Mouse (Mus musculus): ENCODE measurements around the gene Gm49392. TPM values are rescaled to one million over a fixed set of nuclear protein-coding genes. Genes with fewer than 3 reads are reported as not detected.
A peak's percentile ranks its signal among the peaks of the same experiment; 100 is the strongest.
"Not testable (repeated sequence)": the region's sequence is repeated elsewhere in the genome, so short reads cannot be mapped to it uniquely, and the experiment has no call there.

The Gm49392 gene
- 1 to 10 TPM; 1.5 to 1.7 TPM for total RNA-seq (2021)

DNA sequence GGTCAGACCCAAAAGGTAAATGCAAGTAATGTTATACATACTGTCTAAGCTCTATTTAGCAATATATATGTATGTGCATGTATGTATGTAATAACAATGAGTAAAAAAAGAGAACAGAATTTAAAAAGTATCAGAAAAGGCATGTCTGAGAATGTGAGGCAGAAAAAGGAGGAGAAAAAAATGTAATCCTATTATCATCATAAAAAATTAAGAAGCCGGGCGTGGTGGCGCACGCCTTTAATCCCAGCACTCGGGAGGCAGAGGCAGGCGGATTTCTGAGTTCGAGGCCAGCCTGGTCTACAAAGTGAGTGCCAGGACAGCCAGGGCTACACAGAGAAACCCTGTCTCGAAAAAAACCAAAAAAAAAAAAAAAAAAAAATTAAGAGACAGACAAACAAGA is at the start of gene Gm49392:
Gm49392 (minus strand) TSS at position 101 of the 400 bp plus-strand sequence.
- not testable (repeated sequence) for DNase-seq
- intact Hi-C loops (cut with DNase I), result loop anchor here (1.0 kb wide), 2 partner anchors 40 to 47 kb away; partner anchors contain the start of genes Ctla2a and Gm49391

- intact Hi-C loops (cut with DNase I); DNase-seq: not testable (repeated sequence)
Measured at GRCm38 (mm10) chr13:60941884-60942283, 45.2 kb upstream of the Gm49392 start, which contains the start of gene Tpbpa. TSS of gene Tpbpa (minus strand) at chr13:60941984.

- intact Hi-C loops (cut with DNase I), result loop anchor here (1.0 kb wide), 2 partner anchors 39 to 88 kb away; partner anchors contain the start of gene Ctla2b
- DNase-seq, result peak; percentile 59 to 60
Measured at GRCm38 (mm10) chr13:60936500-60936901, 39.8 kb upstream of the Gm49392 start, which contains the start of the genes Gm49391 and Ctla2a. TSS of gene Gm49391 (minus strand) at chr13:60936571. TSS of gene Ctla2a (minus strand) at chr13:60936625.

GRCm38 (mm10) chr13:60935490-60935889 is 38.8 kb upstream of the Gm49392 start, which contains the start of gene Gm49393:
TSS of gene Gm49393 (minus strand) at chr13:60935590.
- intact Hi-C loops (cut with DNase I), result not testable (repeated sequence)

DNA sequence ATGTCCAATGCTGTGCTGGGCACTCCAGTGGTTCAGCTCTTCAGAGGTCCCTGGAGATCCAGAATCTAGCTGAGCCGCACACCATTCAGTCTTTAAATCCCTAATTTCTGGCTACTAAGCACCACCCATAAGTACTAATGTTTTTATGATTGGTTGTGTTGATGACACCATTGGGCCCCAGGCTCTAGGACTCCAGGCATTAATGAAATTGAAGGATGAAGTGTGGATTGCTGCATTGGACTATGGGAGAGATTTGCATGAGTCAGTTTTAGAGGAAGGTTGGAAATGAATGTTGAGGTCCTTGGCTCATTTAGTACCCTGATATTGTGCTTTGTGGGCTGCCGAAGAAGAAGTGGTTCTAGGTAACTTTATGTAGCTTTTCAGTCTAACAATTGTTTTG is 8.1 kb upstream of the Gm49392 start, which contains the start of gene Tpbpb:
Tpbpb (minus strand) TSS at position 101 of the 400 bp plus-strand sequence.
- intact Hi-C loops (cut with DNase I); DNase-seq: not testable (repeated sequence)

More at GRCm38 (mm10) chr13:60935490-60935889, 38.8 kb upstream of the Gm49392 start, which contains the start of gene Gm49393:
- not testable (repeated sequence) for DNase-seq

GRCm38 (mm10) chr13:60897328-60897727 is 634 bp upstream of the Gm49392 start, which contains the start of gene Ctla2b:
TSS of gene Ctla2b (minus strand) at chr13:60897447.
- DNase-seq, result peak; percentile 71
- intact Hi-C loops (cut with DNase I), result loop anchor here (1.0 kb wide), 2 partner anchors 39 to 48 kb away; partner anchors contain the start of genes Ctla2a and Gm49391

GRCm38 (mm10) chr13:60895406-60896160 is 1.1 kb downstream of the Gm49392 start:
- intact Hi-C loops (cut with DNase I), result no loop called here
- DNase-seq, result no peak

DNA sequence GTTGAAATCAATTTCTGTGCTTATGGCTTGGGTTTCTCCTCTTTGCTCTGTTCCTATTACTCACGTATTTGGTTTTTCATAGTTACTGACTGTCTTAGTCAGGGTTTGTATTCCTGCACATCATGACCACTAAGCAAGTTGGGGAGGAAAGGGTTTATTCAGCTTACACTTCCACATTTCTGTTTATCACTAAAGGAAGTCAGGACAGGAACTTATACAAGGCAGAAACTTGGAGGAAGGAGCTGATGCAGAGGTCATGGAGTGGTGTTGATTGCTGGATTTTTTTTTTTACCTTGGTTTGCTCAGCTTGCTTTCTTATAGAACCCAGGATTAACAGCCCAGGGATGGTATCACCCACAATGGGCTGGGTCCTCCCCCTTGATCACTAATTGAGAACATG is 4.4 kb downstream of the Gm49392 start:
- no peak for DNase-seq
- intact Hi-C loops (cut with DNase I), result loop anchor here (5.0 kb wide), 1 partner anchor 65 kb away; no protein-coding TSS in a partner anchor

- DNase-seq, result no peak
Measured at GRCm38 (mm10) chr13:60864281-60864680, 32.4 kb downstream of the Gm49392 start, which contains the start of gene 4930486L24Rik. TSS of gene 4930486L24Rik (minus strand) at chr13:60864475.

GRCm38 (mm10) chr13:60848241-60849120 is 48.2 kb downstream of the Gm49392 start:
- peak; percentile 35 for DNase-seq
- intact Hi-C loops (cut with DNase I), result loop anchor here (1.0 kb wide), 2 partner anchors 49 to 88 kb away; partner anchors contain the start of genes Ctla2a, Ctla2b and Gm49391

More at GRCm38 (mm10) chr13:60864281-60864680, 32.4 kb downstream of the Gm49392 start, which contains the start of gene 4930486L24Rik:
- intact Hi-C loops (cut with DNase I), result no loop called here

DNA sequence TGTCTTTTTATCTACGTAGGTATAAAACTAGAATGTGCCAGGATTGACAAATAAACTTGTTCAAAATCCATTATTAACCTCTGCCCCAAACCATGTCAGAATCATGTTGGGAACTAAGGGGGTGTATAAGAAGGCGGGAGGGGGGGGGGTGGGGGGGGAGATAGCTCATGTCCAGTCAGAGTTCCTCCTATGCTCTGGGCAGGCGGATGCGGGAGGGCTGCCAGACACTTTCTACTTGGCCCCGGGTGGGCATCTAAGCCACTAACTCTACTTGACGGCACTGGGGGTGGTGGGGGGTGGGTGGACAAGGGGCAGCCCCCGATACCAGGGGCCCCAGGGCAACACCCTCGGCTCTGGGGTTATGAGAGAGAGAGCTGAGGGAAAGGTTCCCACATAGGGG is 53.5 kb downstream of the Gm49392 start:
- intact Hi-C loops (cut with DNase I), result no loop called here
- DNase-seq, result no peak

- intact Hi-C loops (cut with DNase I), result no loop called here
- DNase-seq, result no peak
Measured at GRCm38 (mm10) chr13:60842703-60843102, 54.0 kb downstream of the Gm49392 start.

DNA sequence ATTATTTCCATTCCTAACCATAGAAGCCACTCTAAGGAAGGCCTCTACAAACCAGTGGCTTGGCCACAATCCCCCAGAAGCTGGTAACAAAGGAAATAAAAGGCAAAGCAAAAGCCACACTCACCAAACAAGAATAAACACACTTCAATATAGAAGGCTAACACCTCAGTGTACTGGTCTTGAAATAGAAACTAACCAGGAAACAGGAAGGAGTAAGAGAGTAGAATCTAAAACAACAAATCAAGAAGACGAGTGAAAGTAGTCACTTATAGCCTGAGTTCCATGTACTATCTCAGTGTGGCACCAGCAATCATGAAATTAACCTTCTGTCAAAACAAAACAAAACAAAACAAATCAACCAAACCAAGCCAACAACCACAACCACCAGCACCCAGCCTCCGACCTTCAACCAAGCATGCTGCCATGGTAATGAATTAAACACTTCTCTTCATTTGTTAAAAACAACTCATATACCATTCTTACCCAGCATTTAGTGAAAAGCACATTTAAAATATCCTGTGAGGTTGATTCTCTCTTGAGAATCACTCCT is 57.3 kb downstream of the Gm49392 start:
- intact Hi-C loops (cut with DNase I), result no loop called here

GRCm38 (mm10) chr13:60826052-60826451 is 70.6 kb downstream of the Gm49392 start:
- peak; percentile 35 to 36 for DNase-seq
- intact Hi-C loops (cut with DNase I), result loop anchor here (5.0 kb wide), 3 partner anchors 66 to 416 kb away; no protein-coding TSS in a partner anchor

More for the DNA sequence above, 57.3 kb downstream of the Gm49392 start:
- DNase-seq, result no peak

GRCm38 (mm10) chr13:60820486-60821175 is 76.1 kb downstream of the Gm49392 start:
- DNase-seq, result no peak
- intact Hi-C loops (cut with DNase I), result no loop called here

DNA sequence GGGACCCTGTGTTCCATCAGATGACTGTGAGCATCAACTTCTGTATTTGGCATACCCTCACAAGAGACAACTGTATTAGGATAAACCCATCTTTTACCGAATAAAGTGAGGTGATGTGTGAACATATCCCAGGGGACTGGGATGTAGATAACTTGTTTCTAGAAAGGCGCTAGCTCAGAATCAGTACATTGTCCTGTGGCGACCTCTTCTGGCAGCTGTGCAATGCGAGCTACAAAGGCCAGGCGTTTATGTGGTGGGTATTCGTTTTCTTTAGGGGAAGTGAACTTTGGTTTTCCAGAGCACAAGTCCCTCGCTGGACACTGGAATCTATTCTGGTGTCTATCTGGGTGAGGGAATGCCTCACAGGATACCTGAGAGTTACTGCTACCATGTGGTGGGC is 77.2 kb downstream of the Gm49392 start:
- intact Hi-C loops (cut with DNase I), result loop anchor here (1.0 kb wide), 1 partner anchor 60 kb away; no protein-coding TSS in a partner anchor
- DNase-seq, result peak; percentile 41 to 61

DNA sequence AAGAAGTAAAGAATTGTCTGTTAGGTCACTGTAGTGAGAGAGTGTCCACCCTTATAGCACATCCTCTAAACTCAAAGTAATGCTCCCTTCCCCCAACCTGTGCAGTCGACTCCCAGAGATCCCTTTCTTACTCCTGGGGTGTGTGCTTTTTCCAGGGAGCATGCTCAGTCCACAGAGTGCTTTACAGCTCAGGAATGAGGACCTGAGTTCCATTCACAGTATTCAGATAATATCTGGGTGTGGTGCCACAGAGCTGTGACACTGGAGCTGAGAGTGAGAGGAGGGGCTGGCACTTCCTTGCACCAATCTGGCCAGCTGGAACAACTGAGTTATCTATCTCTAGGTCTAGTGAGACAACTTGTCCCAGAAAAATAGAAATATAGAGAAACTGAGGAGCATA is 83.0 kb downstream of the Gm49392 start:
- intact Hi-C loops (cut with DNase I), result no loop called here

DNA sequence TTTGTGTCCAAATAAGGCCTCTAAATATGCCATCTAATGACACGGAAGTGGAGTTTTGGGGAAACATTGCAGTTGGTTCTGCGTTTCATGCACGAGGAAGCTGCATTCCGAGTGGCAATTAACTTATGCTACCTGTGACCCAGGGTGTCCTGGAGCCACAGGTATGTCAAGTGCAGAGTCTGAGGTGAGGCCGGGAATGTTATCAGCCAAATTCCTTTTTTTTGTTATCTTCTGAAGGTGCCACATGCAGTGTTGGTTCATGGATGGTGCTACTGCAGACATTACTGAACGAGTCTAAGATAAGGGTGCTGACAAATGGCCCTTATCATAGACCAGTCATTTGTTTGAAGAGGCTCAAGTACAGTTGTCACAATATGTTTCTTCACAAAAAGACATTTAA is 83.9 kb downstream of the Gm49392 start:
- no peak for DNase-seq
- intact Hi-C loops (cut with DNase I), result no loop called here

More for the DNA sequence above, 83.0 kb downstream of the Gm49392 start:
- DNase-seq, result no peak

DNA sequence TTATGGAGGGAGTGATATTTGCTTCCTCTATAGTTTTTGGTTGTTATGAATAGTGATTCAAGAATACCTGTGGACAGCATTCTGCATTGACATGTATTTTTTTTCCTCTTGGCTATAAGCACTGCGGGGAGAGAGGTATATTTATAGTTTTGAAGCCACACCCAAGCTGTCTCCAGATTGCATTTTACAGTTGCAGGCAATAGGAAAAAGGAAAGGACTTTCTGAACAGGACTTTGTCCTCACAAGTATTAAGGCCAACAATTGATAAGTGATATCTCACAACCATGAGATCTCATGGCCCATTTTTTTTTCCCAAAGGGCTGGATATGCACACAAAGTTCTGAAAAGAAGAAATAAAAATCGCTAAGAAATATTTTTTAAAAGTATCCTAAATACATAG is 87.0 kb downstream of the Gm49392 start:
- no peak for DNase-seq
- intact Hi-C loops (cut with DNase I), result no loop called here
